Mouse (Mus musculus) hindbrain, embryonic 11.5 days (tissue): ENCODE data around the gene Spint5. TPM values are rescaled to one million over a fixed set of nuclear protein-coding genes. Genes with fewer than 3 reads are reported as not detected.

Experiments used
- ATAC-seq: fragments of 200-750 bp; cut with Nextera tagmentation; 2 replicates; pipeline ENCODE4 v1.8.0; 2017; ENCODE audit warnings: mild to moderate bottlenecking, moderate TSS enrichment, moderate library complexity; ENCODE audit not compliant: low FRiP score
- DNase-seq: peaks from one replicate; pipeline ENCODE4 v3.0.0-alpha.2; 2015; ENCODE audit warnings: low spot score
- H3K27ac ChIP-seq: fragments of 300-500 bp; sonication (generic); 2 replicates; pipeline ENCODE4 v1.5.1; 2014; ENCODE audit warnings: mild to moderate bottlenecking, low read depth, low read length
- H3K27me3 ChIP-seq: fragments of 300-500 bp; sonication (generic); 2 replicates; pipeline ENCODE4 v1.6.1; 2014; ENCODE audit warnings: mild to moderate bottlenecking, low read length, moderate library complexity, mixed read lengths; ENCODE audit not compliant: control insufficient read depth, insufficient read depth
- H3K36me3 ChIP-seq: fragments of 300-500 bp; sonication (generic); 2 replicates; pipeline ENCODE4 v1.6.1; 2014; ENCODE audit warnings: mild to moderate bottlenecking, low read length, moderate library complexity, mixed read lengths; ENCODE audit not compliant: control insufficient read depth, insufficient read depth
- H3K4me1 ChIP-seq: fragments of 300-500 bp; sonication (generic); replicated peaks from 2 replicates; pipeline ENCODE4 v1.6.1; 2014; ENCODE audit warnings: low read length, mixed read lengths; ENCODE audit not compliant: control insufficient read depth, insufficient read depth
- H3K4me2 ChIP-seq: fragments of 300-500 bp; sonication (generic); replicated peaks from 2 replicates; pipeline ENCODE4 v1.6.1; 2014; ENCODE audit warnings: mild to moderate bottlenecking, low read depth, low read length
- H3K4me3 ChIP-seq: fragments of 300-500 bp; sonication (generic); 2 replicates; pipeline ENCODE4 v1.5.1; 2014; ENCODE audit warnings: low read depth, low read length
- H3K9ac ChIP-seq: fragments of 300-500 bp; sonication (generic); 2 replicates; pipeline ENCODE4 v1.6.1; 2014; ENCODE audit warnings: low read depth, low read length
- H3K9me3 ChIP-seq: fragments of 300-500 bp; sonication (generic); 2 replicates; pipeline ENCODE4 v1.6.1; 2016; ENCODE audit warnings: low read length; ENCODE audit not compliant: control insufficient read depth
- WGBS: fragments of 180-500 bp; shearing (Covaris S2); extraction: QIAGEN DNeasy Blood & Tissue Kit; methylation state at CpG from one replicate; pipeline ENCODE4 v1.1.7; 2014; 5-methylcytosine and 5-hydroxymethylcytosine counted together
- polyA plus RNA-seq: library from polyadenylated mRNA; unstranded; fragments of >200 nt; fragmentation: Nextera tagmentation; extraction: Ambion mirVana; gene quantifications from 2 replicates; pipeline ENCODE4 v1.2.1, GENCODE M21; 2014

The Spint5 gene
- polyA plus RNA-seq, 1 experiment from 2014 or later = not detected

GRCm38 (mm10) chr2:164725895-164726619 is 11.0 kb downstream of the Spint5 start:
- no peak overlapping the region for H3K9ac ChIP-seq
- ATAC-seq (no peak), DNase-seq (peak; percentile 86)
- H3K27ac ChIP-seq = no peak overlapping the region
- no peaks in the 10 kb centered on the region for H3K4me1 ChIP-seq
- H3K27me3 ChIP-seq = no peaks in the 10 kb centered on the region
- no peaks in the 10 kb centered on the region for H3K9me3 ChIP-seq
- H3K4me3 ChIP-seq = no peak overlapping the region
- H3K4me2 ChIP-seq = no peak overlapping the region
- WGBS = 28% methylated on average over 6 of the region's 6 CpGs
- H3K36me3 ChIP-seq = no peaks in the 10 kb centered on the region

GRCm38 (mm10) chr2:164731719-164732118 is 16.6 kb downstream of the Spint5 start:
- no peak overlapping the region for H3K4me3 ChIP-seq
- WGBS = 79% methylated on average over 5 of the region's 5 CpGs
- no peaks in the 10 kb centered on the region for H3K36me3 ChIP-seq
- DNase-seq (no peak), ATAC-seq (no peak)
- no peak overlapping the region for H3K9ac ChIP-seq
- no peaks in the 10 kb centered on the region for H3K27me3 ChIP-seq
- no peak overlapping the region for H3K27ac ChIP-seq
- no peak overlapping the region for H3K4me2 ChIP-seq
- no peaks in the 10 kb centered on the region for H3K9me3 ChIP-seq
- H3K4me1 ChIP-seq = no peaks in the 10 kb centered on the region

DNA sequence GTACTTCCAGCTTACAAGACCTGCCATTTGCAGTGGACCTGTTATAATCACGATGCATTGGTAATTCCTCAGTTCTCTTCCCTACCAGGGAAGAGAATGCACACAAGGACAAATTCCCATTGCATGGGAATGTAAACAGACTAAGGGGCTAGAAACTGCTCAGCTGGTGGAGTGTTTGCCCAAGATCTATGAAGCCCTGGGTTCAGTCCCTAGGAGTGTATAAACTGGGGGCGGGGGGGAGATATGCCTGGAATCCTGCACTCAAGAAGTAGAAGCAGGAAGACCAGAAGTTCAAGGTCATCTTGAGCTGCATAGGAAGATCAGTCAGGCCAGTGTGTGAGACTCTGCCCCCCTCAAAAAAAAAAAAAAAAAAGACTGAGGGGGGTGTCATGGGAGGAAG is 18.2 kb downstream of the Spint5 start:
- no peak overlapping the region for H3K27ac ChIP-seq
- no peak overlapping the region for H3K4me2 ChIP-seq
- no peaks in the 10 kb centered on the region for H3K9me3 ChIP-seq
- no peaks in the 10 kb centered on the region for H3K36me3 ChIP-seq
- no peak for DNase-seq
- no peak overlapping the region for H3K9ac ChIP-seq
- 91% methylated on average over 2 of the region's 2 CpGs for WGBS
- no peak overlapping the region for H3K4me3 ChIP-seq
- H3K4me1 ChIP-seq = no peaks in the 10 kb centered on the region
- no peak for ATAC-seq
- H3K27me3 ChIP-seq = no peaks in the 10 kb centered on the region

- H3K4me3 ChIP-seq = no peak overlapping the region
- H3K27me3 ChIP-seq = no peaks in the 10 kb centered on the region
- no peak for DNase-seq
- H3K9ac ChIP-seq = no peak overlapping the region
- no peaks in the 10 kb centered on the region for H3K36me3 ChIP-seq
- no peaks in the 10 kb centered on the region for H3K9me3 ChIP-seq
- H3K27ac ChIP-seq = no peak overlapping the region
- H3K4me2 ChIP-seq = no peak overlapping the region
- ATAC-seq = no peak
- no peaks in the 10 kb centered on the region for H3K4me1 ChIP-seq
- WGBS = 89% methylated on average over 5 of the region's 5 CpGs
These were observed 19.7 kb downstream of the Spint5 start for GRCm38 (mm10) chr2:164734839-164735238.

DNA sequence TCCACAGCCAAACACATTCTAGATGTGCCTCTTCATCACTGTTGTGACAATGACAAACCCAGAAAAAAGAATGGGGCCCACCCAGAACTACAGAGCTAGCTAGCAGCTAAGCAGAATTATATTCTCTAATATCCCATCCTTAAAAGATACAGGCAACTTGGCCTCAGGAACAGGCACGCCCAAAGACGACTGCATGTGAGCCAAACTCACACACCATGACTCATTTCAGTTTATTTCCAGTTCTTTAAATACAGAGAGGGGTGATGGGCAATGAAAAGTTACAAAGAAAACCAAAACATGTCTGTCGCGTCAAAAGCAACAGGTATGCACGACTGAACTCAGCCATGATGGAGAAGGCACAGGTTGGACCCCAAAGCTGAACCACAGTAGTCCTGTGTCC is 20.3 kb downstream of the Spint5 start:
- WGBS = 86% methylated on average over 5 of the region's 5 CpGs
- Histone ChIP-seq H3K9ac (no peak overlapping the region), H3K4me3 (no peak overlapping the region), H3K9me3 (no peaks in the 10 kb centered on the region), H3K4me2 (no peak overlapping the region), H3K27me3 (no peaks in the 10 kb centered on the region), H3K27ac (no peak overlapping the region), H3K36me3 (no peaks in the 10 kb centered on the region), H3K4me1 (no peaks in the 10 kb centered on the region)
- no peak for DNase-seq
- no peak for ATAC-seq

GRCm38 (mm10) chr2:164737377-164738090 is 22.4 kb downstream of the Spint5 start:
- ATAC-seq = no peak
- Histone ChIP-seq H3K4me3 (no peak overlapping the region), H3K36me3 (no peaks in the 10 kb centered on the region), H3K4me2 (no peak overlapping the region), H3K9me3 (no peaks in the 10 kb centered on the region), H3K4me1 (no peaks in the 10 kb centered on the region), H3K27ac (no peak overlapping the region), H3K9ac (no peak overlapping the region), H3K27me3 (no peaks in the 10 kb centered on the region)
- DNase-seq = no peak
- WGBS = 80% methylated on average over 3 of the region's 3 CpGs

GRCm38 (mm10) chr2:164739876-164740275 is 24.8 kb downstream of the Spint5 start:
- no peaks in the 10 kb centered on the region for H3K9me3 ChIP-seq
- no peaks in the 10 kb centered on the region for H3K27me3 ChIP-seq
- no peak overlapping the region for H3K4me3 ChIP-seq
- 61% methylated on average over 7 of the region's 7 CpGs for WGBS
- H3K4me1 ChIP-seq = no peaks in the 10 kb centered on the region
- H3K4me2 ChIP-seq = no peak overlapping the region
- H3K36me3 ChIP-seq = no peaks in the 10 kb centered on the region
- no peak overlapping the region for H3K27ac ChIP-seq
- no peak overlapping the region for H3K9ac ChIP-seq
- no peak for DNase-seq
- no peak for ATAC-seq

GRCm38 (mm10) chr2:164744987-164745386 is 29.9 kb downstream of the Spint5 start:
- Histone ChIP-seq H3K27ac (no peak overlapping the region), H3K4me2 (peak overlapping the region; percentile 77), H3K4me3 (peak overlapping the region; percentile 77), H3K27me3 (no peaks in the 10 kb centered on the region), H3K9ac (peak overlapping the region; percentile 92), H3K4me1 (peaks cover 7% of the 10 kb centered on the region; the same call in 1 of the 2 replicates), H3K9me3 (no peaks in the 10 kb centered on the region), H3K36me3 (no peaks in the 10 kb centered on the region)
- ATAC-seq (no peak), DNase-seq (no peak)
- 78% methylated on average over 13 of the region's 13 CpGs for WGBS
